In genomic region chr13:83742546-83742945, GRCm38 (mm10) we compare ENCODE assay signal across 16 mouse cellular contexts.
A peak's percentile ranks its signal among the peaks of the same experiment; 100 is the strongest.
DNase-seq lines count a peak whose midpoint lies in the region; ATAC-seq and TF ChIP-seq lines count a peak whose summit lies in the region.
"Had no signal": no experiment of that assay in that cellular context is flagged by ENCODE, and none has a peak within 500 bp of the region (broad histone marks: within the 10 kb centered on the region; RNA-seq: fewer than 3 reads in every experiment).

No protein-coding gene starts in this region.

- no peaks in the 10 kb centered on the region for H3K27me3 ChIP-seq in forebrain, embryonic 12.5 days
- H3K27me3 ChIP-seq in forebrain, postnatal 0 days (ENCODE audit: insufficient read depth, low read length) = no peaks in the 10 kb centered on the region
- H3K27me3 ChIP-seq in midbrain, embryonic 10.5 days (ENCODE audit: low read depth, poor library complexity, severe bottlenecking) = peaks cover 50% of the 10 kb centered on the region
- H3K27me3 ChIP-seq in neural tube, embryonic 13.5 days = no peaks in the 10 kb centered on the region

- H3K4me2 ChIP-seq in forebrain, embryonic 12.5 days = peak overlapping the region; percentile 77
- H3K4me2 ChIP-seq in forebrain, postnatal 0 days (ENCODE audit: low read depth) = peak overlapping the region; percentile 71
- peak overlapping the region; percentile 92 for H3K4me2 ChIP-seq in neural tube, embryonic 13.5 days
- H3K4me2 ChIP-seq: heart, embryonic 15.5 days; limb, embryonic 15.5 days; lung, embryonic 15.5 days had no signal

- intact Hi-C loops in heart, postnatal 25 days (cut with DNase I) = no loop called here

- 0 out of 2 replicates have a peak overlapping the region, but pooled peaks have one; percentile 5 for H3K9ac ChIP-seq in forebrain, embryonic 12.5 days
- peak overlapping the region; percentile 100 for H3K9ac ChIP-seq in forebrain, postnatal 0 days
- peak overlapping the region; percentile 57 for H3K9ac ChIP-seq in neural tube, embryonic 13.5 days
- H3K9ac ChIP-seq: heart, embryonic 15.5 days; limb, embryonic 15.5 days; lung, embryonic 15.5 days had no signal

- peaks cover 23% of the 10 kb centered on the region for H3K36me3 ChIP-seq in forebrain, embryonic 12.5 days (replicated peaks)
- peaks cover 16% of the 10 kb centered on the region for H3K36me3 ChIP-seq in forebrain, postnatal 0 days (ENCODE audit: insufficient read depth)
- peaks cover 27% of the 10 kb centered on the region for H3K36me3 ChIP-seq in midbrain, embryonic 10.5 days
- peaks cover 14% of the 10 kb centered on the region for H3K36me3 ChIP-seq in neural tube, embryonic 13.5 days
- H3K36me3 ChIP-seq: heart, embryonic 15.5 days; limb, embryonic 15.5 days; lung, embryonic 15.5 days had no signal

- H3K27ac ChIP-seq in forebrain, embryonic 12.5 days = peak overlapping the region; percentile 84
- peak overlapping the region; percentile 98 for H3K27ac ChIP-seq in forebrain, postnatal 0 days (ENCODE audit: low read depth, low read length)
- peak overlapping the region; percentile 88; the same call in 1 of the 2 replicates for H3K27ac ChIP-seq in midbrain, embryonic 10.5 days (replicated peaks)
- H3K27ac ChIP-seq in neural tube, embryonic 13.5 days (replicated peaks) = peak overlapping the region; percentile 99
- H3K27ac ChIP-seq: heart, embryonic 15.5 days; limb, embryonic 15.5 days; lung, embryonic 15.5 days had no signal

- H3K4me3 ChIP-seq in forebrain, embryonic 12.5 days (replicated peaks) = peak overlapping the region; percentile 50
- H3K4me3 ChIP-seq in forebrain, postnatal 0 days (ENCODE audit: low read depth, low read length) = peak overlapping the region; percentile 48
- H3K4me3 ChIP-seq in midbrain, embryonic 10.5 days = peak overlapping the region; percentile 85; the same call in 1 of the 2 replicates
- H3K4me3 ChIP-seq in neural tube, embryonic 13.5 days = peak overlapping the region; percentile 63
- H3K4me3 ChIP-seq: heart, embryonic 15.5 days; limb, embryonic 15.5 days; lung, embryonic 15.5 days; myocyte had no signal

- no peaks in the 10 kb centered on the region for H3K9me3 ChIP-seq in forebrain, embryonic 12.5 days
- no peaks in the 10 kb centered on the region for H3K9me3 ChIP-seq in forebrain, postnatal 0 days (ENCODE audit: low read length)
- H3K9me3 ChIP-seq in midbrain, embryonic 10.5 days (replicated peaks) = no peaks in the 10 kb centered on the region
- no peaks in the 10 kb centered on the region for H3K9me3 ChIP-seq in neural tube, embryonic 13.5 days
- H3K9me3 ChIP-seq: heart, embryonic 15.5 days; limb, embryonic 15.5 days; lung, embryonic 15.5 days had no signal

- peak; percentile 65 for DNase-seq in forebrain, postnatal 0 days
- no peak for DNase-seq in midbrain, embryonic 10.5 days (ENCODE audit: low spot score)
- DNase-seq in heart, postnatal 25 days (ENCODE audit: low spot score) = no peak
- no peak for DNase-seq in urinary bladder, postnatal 25 days (ENCODE audit: low spot score)
- DNase-seq: adrenal gland, postnatal 14 days; cerebellum, adult 9-10 months; thymus, adult 18-20 months had no signal

- no peak for ATAC-seq in forebrain, embryonic 12.5 days (ENCODE audit: low FRiP score)
- no peak for ATAC-seq in forebrain, postnatal 0 days
- no peak for ATAC-seq in neural tube, embryonic 13.5 days (ENCODE audit: low read depth)
- ATAC-seq in frontal cortex, adult (ENCODE audit: low TSS enrichment) = no peak
- ATAC-seq: CD4-positive, CD25-positive, alpha-beta regulatory T cell, adult 4 months; inflammation-experienced regulatory T-cells, adult 6 months had no signal

- 47% methylated on average over 3 of the region's 3 CpGs for WGBS in forebrain, embryonic 12.5 days
- 19% methylated on average over 3 of the region's 3 CpGs for WGBS in forebrain, postnatal 0 days
- WGBS in midbrain, embryonic 10.5 days = 77% methylated on average over 3 of the region's 3 CpGs
- 39% methylated on average over 3 of the region's 3 CpGs for WGBS in neural tube, embryonic 13.5 days

- peaks cover 27% of the 10 kb centered on the region for H3K4me1 ChIP-seq in forebrain, embryonic 12.5 days
- H3K4me1 ChIP-seq in forebrain, postnatal 0 days (ENCODE audit: insufficient read depth) = no peaks in the 10 kb centered on the region
- peaks cover 74% of the 10 kb centered on the region for H3K4me1 ChIP-seq in midbrain, embryonic 10.5 days
- peaks cover 34% of the 10 kb centered on the region for H3K4me1 ChIP-seq in neural tube, embryonic 13.5 days (replicated peaks)

- no peak for TF ChIP-seq CTCF in forebrain, postnatal 0 days (IDR thresholded peaks at IDR 0.05; ENCODE audit: low read depth)

Comparison
In these comparisons a context has a peak if more than half of its experiments do, and no peak if none do; other contexts are left out.
1. H3K9ac ChIP-seq: peak in every context shown above with its lines; median percentile 100 in forebrain, postnatal 0 days; 57 in neural tube, embryonic 13.5 days; 5 in forebrain, embryonic 12.5 days.